Mouse (Mus musculus) liver, embryonic 12.5 days (tissue): ENCODE measurements around the gene Cbfb. TPM values are rescaled to one million over a fixed set of nuclear protein-coding genes. Genes with fewer than 3 reads are reported as not detected.

ENCODE experiments used
- ATAC-seq: fragments of 200-750 bp; cut with Nextera tagmentation; 2 replicates; pipeline ENCODE4 v1.8.0; 2017; ENCODE audit warnings: moderate number of reproducible peaks, mild to moderate bottlenecking, moderate library complexity
- H3K27ac ChIP-seq: fragments of 300-500 bp; sonication (generic); 2 replicates; pipeline ENCODE4 v1.5.1; 2016; ENCODE audit warnings: mild to moderate bottlenecking
- H3K27me3 ChIP-seq: fragments of 300-500 bp; sonication (generic); replicated peaks from 2 replicates; pipeline ENCODE4 v1.6.1; 2016; ENCODE audit warnings: mild to moderate bottlenecking, moderate library complexity
- H3K36me3 ChIP-seq: fragments of 300-500 bp; sonication (generic); 2 replicates; pipeline ENCODE4 v1.6.1; 2016; ENCODE audit warnings: mild to moderate bottlenecking, moderate library complexity
- H3K4me1 ChIP-seq: fragments of 300-500 bp; sonication (generic); 2 replicates; pipeline ENCODE4 v1.6.1; 2016
- H3K4me2 ChIP-seq: fragments of 300-500 bp; sonication (generic); 2 replicates; pipeline ENCODE4 v1.6.1; 2016; ENCODE audit warnings: mild to moderate bottlenecking, moderate library complexity
- H3K4me3 ChIP-seq: fragments of 300-500 bp; sonication (generic); 2 replicates; pipeline ENCODE4 v1.5.1; 2016; ENCODE audit warnings: mild to moderate bottlenecking, moderate library complexity
- H3K9ac ChIP-seq: fragments of 300-500 bp; sonication (generic); 2 replicates; pipeline ENCODE4 v1.6.1; 2016; ENCODE audit warnings: mild to moderate bottlenecking, moderate library complexity
- H3K9me3 ChIP-seq: fragments of 300-500 bp; sonication (generic); replicated peaks from 2 replicates; pipeline ENCODE4 v1.6.1; 2016; ENCODE audit warnings: mild to moderate bottlenecking, moderate library complexity
- WGBS: fragments of 180-500 bp; shearing (Covaris S2); methylation state at CpG from one replicate; pipeline ENCODE4 v1.1.7; 2016; ENCODE audit not compliant: insufficient replicate concordance; 5-methylcytosine and 5-hydroxymethylcytosine counted together
- polyA plus RNA-seq: library from polyadenylated mRNA; unstranded; fragments of >200 nt; fragmentation: Nextera tagmentation; extraction: Ambion mirVana; gene quantifications from 2 replicates; pipeline ENCODE4 v1.2.1, GENCODE M21; 2016

The Cbfb gene
- polyA plus RNA-seq, 1 experiment from 2014 or later, result 19.1 TPM

DNA sequence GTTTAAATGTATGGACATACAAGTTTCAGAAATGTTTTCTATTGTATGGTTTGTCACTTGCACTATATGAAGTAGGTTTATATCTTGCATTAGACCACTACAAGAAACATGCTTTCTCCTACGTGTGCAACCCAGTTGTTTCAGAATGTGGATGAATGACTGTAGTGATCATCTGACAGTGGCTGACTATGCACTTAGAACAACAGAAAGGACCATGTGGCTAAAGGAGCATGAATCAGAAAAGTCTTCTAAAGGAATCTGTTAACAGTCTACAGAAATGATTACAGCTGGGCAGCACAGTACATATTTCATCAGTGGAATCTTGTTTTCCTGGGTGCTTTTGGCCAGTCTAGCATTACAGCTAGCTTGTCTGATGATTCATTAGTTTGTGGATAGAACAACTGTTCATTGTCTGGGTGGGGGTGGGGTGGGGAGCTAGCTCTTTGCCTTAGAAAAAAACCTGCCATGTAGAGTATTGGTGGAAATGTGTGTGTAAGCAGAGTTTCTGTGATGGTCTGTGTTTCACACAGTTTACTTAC lies 16.1 kb downstream of the Cbfb start:
- Histone ChIP-seq H3K9me3 (no peaks in the 10 kb centered on the region), H3K4me1 (no peaks in the 10 kb centered on the region), H3K4me3 (no peak overlapping the region), H3K36me3 (peaks cover 5% of the 10 kb centered on the region; the same call in 1 of the 2 replicates), H3K27ac (no peak overlapping the region), H3K27me3 (no peaks in the 10 kb centered on the region), H3K9ac (no peak overlapping the region), H3K4me2 (no peak overlapping the region)
- 52% methylated on average over 1 of the region's 1 CpGs for WGBS
- no peak for ATAC-seq

- ATAC-seq, result no peak
- 87% methylated on average over 5 of the region's 5 CpGs for WGBS
- H3K27ac ChIP-seq, result no peak overlapping the region
- no peaks in the 10 kb centered on the region for H3K27me3 ChIP-seq
- no peaks in the 10 kb centered on the region for H3K9me3 ChIP-seq
- H3K36me3 ChIP-seq, result peaks cover 33% of the 10 kb centered on the region
- H3K4me2 ChIP-seq, result no peak overlapping the region
- no peak overlapping the region for H3K4me3 ChIP-seq
- H3K9ac ChIP-seq, result no peak overlapping the region
- H3K4me1 ChIP-seq, result no peaks in the 10 kb centered on the region
These were observed 21.7 kb downstream of the Cbfb start for GRCm38 (mm10) chr8:105192182-105192581.

DNA sequence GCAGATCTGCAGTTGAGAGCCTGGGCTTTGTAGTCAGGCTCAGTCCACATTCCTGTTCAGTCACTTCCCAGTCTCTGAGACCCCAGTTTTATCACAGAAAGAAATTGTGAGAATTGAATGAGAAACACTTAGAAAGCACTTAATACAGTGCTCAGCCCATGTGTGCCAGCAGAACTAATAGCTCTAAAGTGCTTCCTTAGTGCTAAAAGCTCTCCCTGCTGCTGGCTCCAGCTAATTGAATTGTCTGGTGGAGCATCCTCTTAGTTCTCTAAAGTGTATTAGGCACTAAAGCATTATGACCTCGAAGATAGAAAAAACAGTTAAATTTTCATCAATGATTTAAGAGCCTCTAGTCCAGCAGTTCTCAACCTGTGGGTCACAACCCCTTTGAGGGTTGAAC lies 35.3 kb downstream of the Cbfb start:
- WGBS, result 70% methylated on average over 1 of the region's 1 CpGs
- ATAC-seq, result no peak
- Histone ChIP-seq H3K9ac (no peak overlapping the region), H3K4me3 (no peak overlapping the region), H3K27me3 (no peaks in the 10 kb centered on the region), H3K9me3 (no peaks in the 10 kb centered on the region), H3K4me2 (no peak overlapping the region), H3K36me3 (peaks cover 14% of the 10 kb centered on the region), H3K4me1 (peaks cover 16% of the 10 kb centered on the region), H3K27ac (no peak overlapping the region)

GRCm38 (mm10) chr8:105206766-105207275 lies 36.3 kb downstream of the Cbfb start:
- H3K4me3 ChIP-seq, result no peak overlapping the region
- peaks cover 8% of the 10 kb centered on the region; the same call in 1 of the 2 replicates for H3K36me3 ChIP-seq
- no peak overlapping the region for H3K4me2 ChIP-seq
- no peaks in the 10 kb centered on the region for H3K9me3 ChIP-seq
- no peak overlapping the region for H3K9ac ChIP-seq
- H3K27ac ChIP-seq, result no peak overlapping the region
- 76% methylated on average over 7 of the region's 7 CpGs for WGBS
- H3K27me3 ChIP-seq, result no peaks in the 10 kb centered on the region
- ATAC-seq, result no peak
- peaks cover 16% of the 10 kb centered on the region for H3K4me1 ChIP-seq

DNA sequence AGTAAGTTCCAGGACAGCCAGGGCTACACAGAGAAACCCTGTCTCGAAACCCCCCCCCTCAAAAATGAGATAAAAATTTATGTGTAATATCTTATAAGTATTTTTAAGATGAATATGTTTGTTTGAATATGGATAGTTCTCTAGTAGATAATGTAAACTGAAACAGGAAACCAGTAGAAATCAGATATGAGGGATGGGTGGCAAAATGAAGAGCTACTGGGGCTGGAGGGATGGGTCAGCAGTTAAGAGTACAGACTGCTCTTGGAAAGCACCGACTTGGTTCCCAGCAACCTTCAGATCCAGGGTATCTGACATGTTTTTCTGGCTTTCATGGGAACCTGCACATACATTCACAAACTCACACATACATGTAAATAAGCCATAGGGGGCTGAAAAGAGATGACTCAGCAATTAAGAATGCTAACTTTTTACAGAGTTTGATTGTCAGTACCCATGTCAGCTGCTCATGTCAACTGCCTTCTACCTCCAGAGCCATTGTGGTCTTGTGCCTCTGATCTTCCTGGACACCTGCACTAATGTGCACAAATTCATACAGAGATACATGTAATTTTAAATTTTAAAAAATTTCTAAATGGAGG lies 37.3 kb downstream of the Cbfb start:
- Histone ChIP-seq H3K4me3 (no peak overlapping the region), H3K9ac (no peak overlapping the region), H3K36me3 (peaks cover 8% of the 10 kb centered on the region; the same call in 1 of the 2 replicates), H3K4me1 (peaks cover 16% of the 10 kb centered on the region), H3K27ac (no peak overlapping the region), H3K9me3 (no peaks in the 10 kb centered on the region), H3K27me3 (no peaks in the 10 kb centered on the region), H3K4me2 (no peak overlapping the region)
- ATAC-seq, result no peak
- WGBS, result 53% methylated on average over 2 of the region's 2 CpGs

- Histone ChIP-seq H3K27ac (no peak overlapping the region), H3K9ac (no peak overlapping the region), H3K4me1 (peaks cover 16% of the 10 kb centered on the region), H3K9me3 (no peaks in the 10 kb centered on the region), H3K27me3 (no peaks in the 10 kb centered on the region), H3K4me3 (no peak overlapping the region), H3K36me3 (peaks cover under 1% of the 10 kb centered on the region; the same call in 1 of the 2 replicates), H3K4me2 (no peak overlapping the region)
- WGBS, result 26% methylated on average over 1 of the region's 1 CpGs
- peak; percentile 40; the same call in 1 of the 2 replicates for ATAC-seq
These were observed 39.0 kb downstream of the Cbfb start for GRCm38 (mm10) chr8:105209153-105210110.

GRCm38 (mm10) chr8:105214104-105214503 lies 43.6 kb downstream of the Cbfb start:
- WGBS, result 81% methylated on average over 5 of the region's 5 CpGs
- Histone ChIP-seq H3K36me3 (peaks cover 5% of the 10 kb centered on the region; the same call in 1 of the 2 replicates), H3K27me3 (no peaks in the 10 kb centered on the region), H3K4me2 (no peak overlapping the region), H3K4me3 (no peak overlapping the region), H3K4me1 (peaks cover 7% of the 10 kb centered on the region), H3K9me3 (no peaks in the 10 kb centered on the region), H3K27ac (no peak overlapping the region), H3K9ac (no peak overlapping the region)
- ATAC-seq, result no peak

DNA sequence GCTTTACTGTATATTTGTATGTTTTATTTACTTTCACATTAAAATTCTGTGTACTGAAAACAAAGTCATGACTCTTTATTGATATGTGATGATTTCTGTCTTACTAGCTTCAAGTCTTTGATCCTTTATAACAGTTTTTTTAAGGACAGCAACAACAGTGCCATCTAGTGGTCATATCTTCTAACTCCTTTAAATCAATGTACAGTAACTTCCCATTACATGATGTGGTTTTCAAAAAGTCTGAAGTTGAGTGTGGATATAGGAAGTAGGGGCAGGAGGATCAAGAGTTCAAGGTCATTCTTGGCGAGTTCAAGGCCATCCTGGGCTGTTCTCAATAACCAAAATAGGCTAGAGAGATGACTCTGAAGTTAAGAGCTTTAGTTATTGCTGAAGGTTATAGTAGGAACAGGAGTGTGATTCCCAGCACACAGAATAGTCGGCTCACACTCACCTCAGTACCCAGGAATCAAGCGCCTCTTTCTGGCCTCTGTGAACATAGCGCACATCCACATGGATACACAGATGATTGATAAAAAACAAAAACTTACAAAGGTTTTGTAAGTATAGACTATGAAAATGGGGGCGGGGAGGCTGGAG lies 47.5 kb downstream of the Cbfb start:
- no peak for ATAC-seq
- H3K9me3 ChIP-seq, result no peaks in the 10 kb centered on the region
- H3K27ac ChIP-seq, result no peak overlapping the region
- peaks cover 5% of the 10 kb centered on the region; the same call in 1 of the 2 replicates for H3K36me3 ChIP-seq
- H3K27me3 ChIP-seq, result no peaks in the 10 kb centered on the region
- no peak overlapping the region for H3K4me3 ChIP-seq
- 65% methylated on average over 5 of the region's 5 CpGs for WGBS
- no peak overlapping the region for H3K4me2 ChIP-seq
- H3K9ac ChIP-seq, result no peak overlapping the region
- no peaks in the 10 kb centered on the region for H3K4me1 ChIP-seq

- H3K9ac ChIP-seq, result no peak overlapping the region
- H3K27me3 ChIP-seq, result no peaks in the 10 kb centered on the region
- WGBS, result 79% methylated on average over 7 of the region's 7 CpGs
- no peak overlapping the region for H3K4me3 ChIP-seq
- no peak for ATAC-seq
- H3K36me3 ChIP-seq, result peaks cover 2% of the 10 kb centered on the region; the same call in 1 of the 2 replicates
- H3K4me2 ChIP-seq, result peak overlapping the region; percentile 78
- H3K4me1 ChIP-seq, result peaks cover 25% of the 10 kb centered on the region
- no peak overlapping the region for H3K27ac ChIP-seq
- no peaks in the 10 kb centered on the region for H3K9me3 ChIP-seq
These were observed 53.4 kb downstream of the Cbfb start for GRCm38 (mm10) chr8:105223850-105224249.

GRCm38 (mm10) chr8:105224413-105225271 lies 54.2 kb downstream of the Cbfb start, which contains the start of gene D230025D16Rik:
Gene D230025D16Rik, plus strand, starts transcription at chr8:105225145.
- H3K4me2 ChIP-seq, result peak within 1 kb of the TSS; percentile 78
- 5% methylated on average over 34 of the region's 34 CpGs for WGBS

DNA sequence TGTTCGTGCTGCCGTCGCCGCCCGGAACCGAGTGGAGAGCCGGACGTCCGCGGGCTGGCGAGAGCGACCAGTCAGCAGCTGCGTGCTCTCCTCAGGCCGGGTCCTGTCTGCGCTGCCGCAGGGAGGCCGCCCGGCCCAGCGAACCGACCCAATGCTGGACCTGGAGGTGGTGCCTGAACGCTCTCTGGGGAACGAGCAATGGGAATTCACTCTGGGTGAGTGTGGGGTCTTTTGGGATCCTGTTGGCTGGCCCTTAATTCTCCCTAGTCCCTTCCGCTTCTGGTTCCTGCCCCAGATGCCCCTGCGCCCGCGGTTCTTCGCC lies 54.8 kb downstream of the Cbfb start:
- under 1% methylated on average over 26 of the region's 27 CpGs for whole genome bisulfite sequencing
- peak overlapping the region; percentile 78 for H3K4me2 ChIP-seq
- H3K27me3 ChIP-seq, result no peaks in the 10 kb centered on the region
- no peak for ATAC-seq
- H3K27ac ChIP-seq, result peak overlapping the region; percentile 92
- H3K9ac ChIP-seq, result peak overlapping the region; percentile 95
- peaks cover 25% of the 10 kb centered on the region for H3K4me1 ChIP-seq
- H3K4me3 ChIP-seq, result peak overlapping the region; percentile 97
- H3K9me3 ChIP-seq, result no peaks in the 10 kb centered on the region
- H3K36me3 ChIP-seq, result peaks cover 2% of the 10 kb centered on the region; the same call in 1 of the 2 replicates

More at GRCm38 (mm10) chr8:105224413-105225271, 54.2 kb downstream of the Cbfb start, which contains the start of gene D230025D16Rik:
- ATAC-seq, result peak; percentile 92
- Histone ChIP-seq H3K9ac (peak within 1 kb of the TSS; percentile 95), H3K4me3 (peak within 1 kb of the TSS; percentile 97), H3K4me1 (peaks cover 25% of the 10 kb centered on the region), H3K27me3 (no peaks in the 10 kb centered on the region), H3K27ac (peak within 1 kb of the TSS; percentile 92), H3K36me3 (peaks cover 2% of the 10 kb centered on the region; the same call in 1 of the 2 replicates), H3K9me3 (no peaks in the 10 kb centered on the region)
